1 mouse cellular context compared by ENCODE assay signal in genomic region chr14:121937601-121938255, GRCm38 (mm10).
TF ChIP-seq lines count a peak whose summit lies in the region.

No protein-coding gene starts in this region.

TF ChIP-seq in CH12.LX, 34 proteins besides CTCF, POLR2A, EP300 and RAD21:
- TF ChIP-seq RCOR1 (conservative IDR thresholded peaks at IDR 0.05; ENCODE audit: low read depth, low read length) (0 out of 2 replicates have a peak, but pooled peaks have one; percentile 35), SIN3A (IDR thresholded peaks at IDR 0.05; ENCODE audit: low read length) (peak; percentile 62; the same call in 1 of the 2 replicates), UBTF (IDR thresholded peaks at IDR 0.05; ENCODE audit: low read depth, low read length) (0 out of 2 replicates have a peak, but pooled peaks have one; percentile 16), E2F4 (IDR thresholded peaks at IDR 0.05; ENCODE audit: insufficient replicate concordance, low read depth, low read length) (no peak), TCF12 (IDR thresholded peaks at IDR 0.05; ENCODE audit: low read depth, low read length) (peak; percentile 50; the same call in 1 of the 2 replicates), SMC3 (IDR thresholded peaks at IDR 0.05; ENCODE audit: low read depth, low read length) (no peak), ZMIZ1 (IDR thresholded peaks at IDR 0.05; ENCODE audit: low read depth, low read length) (peak; percentile 60; the same call in 1 of the 2 replicates), MXI1 (IDR thresholded peaks at IDR 0.05; ENCODE audit: low read depth, low read length) (0 out of 2 replicates have a peak, but pooled peaks have one; percentile 28), NELFE (IDR thresholded peaks at IDR 0.05; ENCODE audit: low read depth, low read length) (peak; percentile 47; the same call in 1 of the 2 replicates), CHD1 (IDR thresholded peaks at IDR 0.05; ENCODE audit: low read depth, low read length) (0 out of 2 replicates have a peak, but pooled peaks have one; percentile 49), ELF1 (IDR thresholded peaks at IDR 0.05; ENCODE audit: low read depth, low read length) (0 out of 2 replicates have a peak, but pooled peaks have one; percentile 19), POLR2AphosphoS2 (IDR thresholded peaks at IDR 0.05; ENCODE audit: low read depth, low read length) (no peak), TBP (conservative IDR thresholded peaks at IDR 0.05; ENCODE audit: low read depth, low read length) (0 out of 2 replicates have a peak, but pooled peaks have one; percentile 16)
